Mouse (Mus musculus): ENCODE results near the gene Neurod2.

The Neurod2 gene

DNA sequence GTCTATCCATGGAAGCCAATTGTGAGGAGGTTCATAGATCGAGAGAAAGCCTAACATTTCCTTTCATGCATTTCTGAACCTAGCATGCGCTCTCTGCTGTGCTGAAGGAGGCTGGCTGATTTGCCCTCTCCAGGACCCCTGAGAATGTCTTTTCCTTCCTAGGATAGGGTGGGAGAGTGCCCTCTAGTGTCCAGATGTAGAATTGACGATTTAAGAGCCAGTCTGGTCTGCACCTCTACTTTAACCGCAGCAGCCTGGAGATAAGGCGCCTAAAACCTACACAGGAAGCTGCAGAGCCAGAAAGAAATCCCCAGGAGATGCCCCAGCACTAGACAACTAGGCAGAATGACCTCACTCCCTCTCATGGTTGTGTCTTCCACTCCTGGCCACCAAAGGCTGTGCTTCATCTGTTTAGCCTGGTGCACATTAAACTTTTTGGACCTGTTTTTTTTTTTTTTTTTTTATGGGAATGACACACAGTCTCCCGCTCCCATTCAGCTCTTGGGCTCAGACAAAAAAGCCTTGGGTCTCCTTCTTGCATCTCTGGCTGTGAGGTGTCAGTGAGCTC, 26.4 kb upstream of the Neurod2 start:
- DNase-seq (ENCODE audit: extremely low read depth, insufficient read length, low spot score): peak; percentile 52

GRCm38 (mm10) chr11:98354445-98354844, 25.0 kb upstream of the Neurod2 start:
- no peak for DNase-seq (ENCODE audit: extremely low read depth, insufficient read length, low spot score)

- DNase-seq (ENCODE audit: extremely low read depth, insufficient read length, low spot score): peak; percentile 84
Observed at GRCm38 (mm10) chr11:98353651-98354211, 24.3 kb upstream of the Neurod2 start.

- no peak for DNase-seq (ENCODE audit: extremely low read depth, insufficient read length, low spot score)
Observed at GRCm38 (mm10) chr11:98352272-98352990, 23.0 kb upstream of the Neurod2 start.

- no peak for DNase-seq (ENCODE audit: extremely low read depth, insufficient read length, low spot score)
Observed at GRCm38 (mm10) chr11:98349308-98349707, 19.9 kb upstream of the Neurod2 start.

GRCm38 (mm10) chr11:98348083-98348961, 18.9 kb upstream of the Neurod2 start, which contains the start of gene Ppp1r1b:
Gene Ppp1r1b (plus strand): TSS chr11:98348404.
- DNase-seq (ENCODE audit: extremely low read depth, insufficient read length, low spot score): no peak

DNA sequence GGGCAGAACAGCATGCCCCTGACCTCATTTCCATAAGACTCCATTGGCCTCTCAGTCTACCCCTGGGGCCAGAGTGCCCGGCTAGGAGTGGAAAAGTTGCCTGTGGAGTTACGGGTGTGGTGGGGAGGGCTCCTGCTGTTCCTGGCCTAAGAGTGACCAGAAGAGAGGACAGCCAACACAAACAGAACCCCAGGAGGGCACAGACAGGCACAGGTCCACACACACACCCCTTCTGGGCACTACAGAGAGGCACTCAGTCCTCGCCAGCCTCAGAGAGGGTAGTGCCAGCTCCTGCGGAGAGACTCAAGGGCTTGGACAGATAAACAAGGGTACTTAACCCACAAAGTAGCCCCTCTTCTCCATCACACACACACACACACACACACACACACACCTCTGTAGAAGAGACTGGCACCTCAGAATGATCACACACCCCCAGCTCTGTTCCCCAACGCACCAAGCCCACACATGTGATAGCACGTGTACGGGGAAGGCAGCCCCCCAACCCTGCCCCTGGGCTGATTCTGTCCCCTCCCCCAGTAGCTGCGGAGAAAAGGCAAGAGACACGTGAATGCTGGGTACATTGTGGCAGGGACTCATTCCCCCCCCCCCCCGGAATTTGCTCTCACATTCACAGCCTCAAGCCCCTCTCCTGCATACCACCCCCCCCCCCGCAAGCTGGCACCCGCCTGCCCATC, 18.1 kb upstream of the Neurod2 start:
- no peak for DNase-seq (ENCODE audit: extremely low read depth, insufficient read length, low spot score)

GRCm38 (mm10) chr11:98346168-98346567, 16.7 kb upstream of the Neurod2 start:
- DNase-seq (ENCODE audit: extremely low read depth, insufficient read length, low spot score): no peak

- DNase-seq (ENCODE audit: extremely low read depth, insufficient read length, low spot score): peak; percentile 72
Observed at GRCm38 (mm10) chr11:98345253-98345652, 15.8 kb upstream of the Neurod2 start.

- peak; percentile 78 for DNase-seq (ENCODE audit: extremely low read depth, insufficient read length, low spot score)
Observed at GRCm38 (mm10) chr11:98342000-98342945, 12.8 kb upstream of the Neurod2 start.

DNA sequence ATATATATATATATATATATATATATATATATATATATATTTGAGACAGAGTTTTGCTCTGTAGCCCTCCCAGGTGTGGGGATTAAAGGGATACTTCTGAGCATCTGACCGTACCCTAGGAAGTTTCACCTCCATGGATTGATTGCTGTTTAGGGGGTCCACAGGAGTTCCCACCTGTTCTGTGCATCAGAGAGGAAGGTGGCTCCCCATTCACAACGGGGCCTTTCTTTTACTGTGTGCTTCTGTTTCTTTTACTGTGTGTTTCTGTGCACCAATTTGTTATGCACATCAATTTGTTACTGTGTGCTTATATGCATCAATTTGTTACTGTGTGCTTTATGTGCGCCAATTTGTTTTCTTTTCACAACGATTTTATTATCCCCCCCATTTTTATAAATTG, 11.7 kb upstream of the Neurod2 start:
- DNase-seq (ENCODE audit: extremely low read depth, insufficient read length, low spot score): no peak

DNA sequence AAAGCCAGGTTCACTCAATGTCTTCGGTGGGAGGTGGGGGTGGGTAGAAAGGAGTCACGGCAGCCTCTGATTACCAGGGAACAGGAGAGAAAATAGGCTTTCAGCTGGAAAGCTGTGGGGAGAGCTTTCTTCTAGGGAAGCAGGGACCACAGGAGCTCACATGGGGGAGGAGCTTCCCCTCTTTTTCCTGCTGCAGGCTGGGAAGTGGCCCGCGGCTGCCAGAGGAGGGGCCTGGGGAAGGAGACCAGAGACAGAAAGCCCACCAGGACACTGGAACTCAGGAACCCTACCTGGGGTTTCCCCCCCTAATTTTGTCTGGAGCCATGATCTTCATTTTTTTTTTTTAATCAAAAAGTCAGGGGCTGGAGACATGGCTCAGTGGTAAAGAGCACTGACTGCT, 11.1 kb upstream of the Neurod2 start:
- no peak for DNase-seq (ENCODE audit: extremely low read depth, insufficient read length, low spot score)

GRCm38 (mm10) chr11:98339679-98340287, 10.3 kb upstream of the Neurod2 start:
- no peak for DNase-seq (ENCODE audit: extremely low read depth, insufficient read length, low spot score)

GRCm38 (mm10) chr11:98339071-98339501, 9.6 kb upstream of the Neurod2 start:
- DNase-seq (ENCODE audit: extremely low read depth, insufficient read length, low spot score): no peak

DNA sequence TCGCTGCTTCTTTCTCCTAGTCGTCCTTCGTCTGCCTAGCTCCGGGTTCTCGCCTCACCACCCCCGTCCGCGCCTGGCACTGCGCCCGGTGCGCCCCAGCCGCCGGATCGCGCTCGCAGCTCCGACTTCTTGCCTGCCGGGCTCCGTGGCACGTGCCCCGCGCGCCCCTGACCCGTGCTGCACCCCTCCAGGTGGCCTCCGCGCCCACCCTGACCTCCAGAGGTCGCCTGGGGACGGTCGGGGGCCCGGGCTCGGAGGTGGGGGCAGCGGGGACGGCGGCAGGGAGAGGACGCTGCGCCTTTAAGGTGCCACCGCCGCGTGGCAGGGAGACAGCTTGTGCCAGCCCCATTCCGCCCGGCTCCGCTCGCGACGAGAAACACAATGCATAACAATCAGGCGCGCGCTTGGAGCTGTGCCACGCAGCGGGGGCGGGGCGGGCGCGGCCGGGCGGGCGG, 9.1 kb upstream of the Neurod2 start:
- DNase-seq (ENCODE audit: extremely low read depth, insufficient read length, low spot score): no peak

- no peak for DNase-seq (ENCODE audit: extremely low read depth, insufficient read length, low spot score)
Observed at GRCm38 (mm10) chr11:98336245-98337107, 7.0 kb upstream of the Neurod2 start.

- no peak for DNase-seq (ENCODE audit: extremely low read depth, insufficient read length, low spot score)
Observed at GRCm38 (mm10) chr11:98335250-98335649, 5.8 kb upstream of the Neurod2 start.
